Mouse (Mus musculus) MEL (cell line): ENCODE data around the gene Ube2d2b. TPM values are rescaled to one million over a fixed set of nuclear protein-coding genes. Genes with fewer than 3 reads are reported as not detected.

ENCODE experiments used
- DNase-seq: peaks from one replicate; pipeline ENCODE4 v3.0.0; 2011; ENCODE audit warnings: low read depth, low spot score
- H3K27ac ChIP-seq: 2 replicates; pipeline ENCODE4 v1.5.1; 2012; ENCODE audit warnings: low read depth, mild to moderate bottlenecking, control low read depth, low read length, moderate library complexity; ENCODE audit not compliant: control insufficient read depth
- H3K27me3 ChIP-seq, 2 experiments: fragments of 150-350 bp in 1 of 2; sonication (generic) in 1 of 2; 2 replicates each; pipeline ENCODE4 v1.6.1; 2012; ENCODE audit warnings: low read length in 2 of 2, mild to moderate bottlenecking in 2 of 2, improper control_type of control experiment in 1 of 2, moderate library complexity in 1 of 2; ENCODE audit not compliant: insufficient read depth in 2 of 2, control insufficient read depth in 1 of 2
- H3K36me3 ChIP-seq, 2 experiments: 2 replicates each; pipeline ENCODE4 v1.6.1; 2012 to 2014; ENCODE audit warnings: low read length in 2 of 2, improper control_type of control experiment in 1 of 2, inconsistent platforms in 1 of 2, mild to moderate bottlenecking in 1 of 2; ENCODE audit not compliant: insufficient read depth in 2 of 2, control insufficient read depth in 1 of 2
- H3K4me1 ChIP-seq, 2 experiments: fragments of 150-350 bp in 1 of 2; sonication (generic) in 1 of 2; 2 replicates each; pipeline ENCODE4 v1.6.1; 2012; ENCODE audit warnings: low read length in 2 of 2, improper control_type of control experiment in 1 of 2, mild to moderate bottlenecking in 1 of 2; ENCODE audit not compliant: insufficient read depth in 2 of 2, control insufficient read depth in 1 of 2
- H3K4me3 ChIP-seq, 2 experiments: fragments of 150-350 bp in 1 of 2; sonication (generic) in 1 of 2; 2 replicates each; pipeline ENCODE4 v1.5.1; 2012; ENCODE audit warnings: low read depth in 2 of 2, low read length in 2 of 2, mild to moderate bottlenecking in 2 of 2, moderate library complexity in 2 of 2, control low read depth in 1 of 2, improper control_type of control experiment in 1 of 2; ENCODE audit not compliant: control insufficient read depth in 1 of 2, insufficient read depth in 1 of 2
- H3K79me2 ChIP-seq: 2 replicates; pipeline ENCODE4 v1.6.1; 2012; ENCODE audit warnings: mild to moderate bottlenecking, low read length, moderate library complexity; ENCODE audit not compliant: control insufficient read depth, poor library complexity, insufficient read depth
- H3K9ac ChIP-seq: 2 replicates; pipeline ENCODE4 v1.6.1; 2012; ENCODE audit warnings: low read depth, mild to moderate bottlenecking, control low read depth, low read length, moderate library complexity; ENCODE audit not compliant: control insufficient read depth, poor library complexity, severe bottlenecking
- H3K9me3 ChIP-seq: fragments of 150-350 bp; sonication (generic); replicated peaks from 2 replicates; pipeline ENCODE4 v1.6.1; 2012; ENCODE audit warnings: mild to moderate bottlenecking, low read length, improper control_type of control experiment, moderate library complexity; ENCODE audit not compliant: insufficient read depth
- ELF1 ChIP-seq: IDR thresholded peaks from 2 replicates; pipeline ENCODE4 v1.6.1; 2014; ENCODE audit warnings: low read depth, mild to moderate bottlenecking, inconsistent platforms, low read length, improper control_type of control experiment, moderate library complexity
- EP300 ChIP-seq, 2 experiments: IDR thresholded peaks; 2 replicates each; pipeline ENCODE4 v1.6.1; 2011; ENCODE audit warnings: improper control_type of control experiment in 2 of 2, low read length in 2 of 2, low read depth in 1 of 2, mild to moderate bottlenecking in 1 of 2
- ETS1 ChIP-seq: IDR thresholded peaks from 2 replicates; pipeline ENCODE4 v1.6.1; 2012; ENCODE audit warnings: low read depth, mild to moderate bottlenecking, inconsistent platforms, low read length, improper control_type of control experiment, moderate library complexity
- GATA1 ChIP-seq: IDR thresholded peaks from 2 replicates; pipeline ENCODE4 v1.6.1; 2011; ENCODE audit warnings: low read depth, low read length, improper control_type of control experiment
- HCFC1 ChIP-seq: IDR thresholded peaks from 2 replicates; pipeline ENCODE4 v1.6.1; 2012; ENCODE audit warnings: low read depth, mild to moderate bottlenecking, inconsistent platforms, low read length, improper control_type of control experiment, moderate library complexity
- MXI1 ChIP-seq: IDR thresholded peaks from 2 replicates; pipeline ENCODE4 v1.6.1; 2011; ENCODE audit warnings: mild to moderate bottlenecking, low read depth, low read length, improper control_type of control experiment
- MYC ChIP-seq: IDR thresholded peaks from 2 replicates; pipeline ENCODE4 v1.6.1; 2011; ENCODE audit warnings: low read depth, mild to moderate bottlenecking, low read length, improper control_type of control experiment, moderate library complexity
- NELFE ChIP-seq: IDR thresholded peaks from 2 replicates; pipeline ENCODE4 v1.6.1; 2011; ENCODE audit warnings: low read depth, low read length, improper control_type of control experiment
- POLR2A ChIP-seq, 2 experiments: IDR thresholded peaks; 2 replicates each; pipeline ENCODE4 v1.6.1; 2011 to 2012; ENCODE audit warnings: low read length in 2 of 2, mild to moderate bottlenecking in 2 of 2, control low read depth in 1 of 2, improper control_type of control experiment in 1 of 2, low read depth in 1 of 2, moderate library complexity in 1 of 2; ENCODE audit not compliant: control insufficient read depth in 1 of 2, insufficient read depth in 1 of 2, poor library complexity in 1 of 2
- POLR2AphosphoS2 ChIP-seq: IDR thresholded peaks from 2 replicates; pipeline ENCODE4 v1.6.1; 2011; ENCODE audit warnings: low read length, improper control_type of control experiment
- RCOR1 ChIP-seq: IDR thresholded peaks from 2 replicates; pipeline ENCODE4 v1.6.1; 2012; ENCODE audit warnings: low read depth, mild to moderate bottlenecking, inconsistent platforms, low read length, improper control_type of control experiment
- SIN3A ChIP-seq: IDR thresholded peaks from 2 replicates; pipeline ENCODE4 v1.6.1; 2012; ENCODE audit warnings: low read length, improper control_type of control experiment, inconsistent platforms
- TAL1 ChIP-seq: IDR thresholded peaks from 2 replicates; pipeline ENCODE4 v1.6.1; 2012; ENCODE audit warnings: mild to moderate bottlenecking, inconsistent platforms, low read length, moderate library complexity, mixed read lengths
- TCF12 ChIP-seq: IDR thresholded peaks from 2 replicates; pipeline ENCODE4 v1.6.1; 2014; ENCODE audit warnings: low read depth, mild to moderate bottlenecking, inconsistent platforms, low read length, improper control_type of control experiment, moderate library complexity
- UBTF ChIP-seq: IDR thresholded peaks from 2 replicates; pipeline ENCODE4 v1.6.1; 2012; ENCODE audit warnings: low read depth, mild to moderate bottlenecking, inconsistent platforms, low read length, improper control_type of control experiment, moderate library complexity, borderline replicate concordance; ENCODE audit not compliant: insufficient read depth
- USF1 ChIP-seq: IDR thresholded peaks from 2 replicates; pipeline ENCODE4 v1.6.1; 2014; ENCODE audit warnings: low read depth, mild to moderate bottlenecking, inconsistent platforms, low read length, improper control_type of control experiment, moderate library complexity
- ZC3H11A ChIP-seq: IDR thresholded peaks from 2 replicates; pipeline ENCODE4 v1.6.1; 2012; ENCODE audit warnings: low read depth, mild to moderate bottlenecking, inconsistent platforms, low read length, improper control_type of control experiment
- ZMIZ1 ChIP-seq: IDR thresholded peaks from 2 replicates; pipeline ENCODE4 v1.6.1; 2012; ENCODE audit warnings: low read depth, mild to moderate bottlenecking, inconsistent platforms, low read length, improper control_type of control experiment, moderate library complexity
- polyA plus RNA-seq, 2 experiments: library from polyadenylated mRNA; stranded (reverse) in 1 of 2; unstranded in 1 of 2; fragments of >175 nt in 1 of 2; fragments of >200 nt in 1 of 2; gene quantifications; 2 replicates each; pipeline versions ENCODE4 v1.2.1 to v1.2.4; 2012; ENCODE audit warnings: low replicate concordance in 2 of 2, low read depth in 1 of 2; ENCODE audit not compliant: insufficient read length in 2 of 2, insufficient read depth in 1 of 2, missing spikeins in 1 of 2
- total RNA-seq: library from RNA; depleted of rRNA; stranded (reverse); fragments of 300-350 nt; gene quantifications from 2 replicates; pipeline ENCODE4 v1.2.3, GENCODE M21; 2012

Gene Ube2d2b
- total and polyA plus RNA-seq, 3 experiments = 0.08 TPM; not detected in 2

DNA sequence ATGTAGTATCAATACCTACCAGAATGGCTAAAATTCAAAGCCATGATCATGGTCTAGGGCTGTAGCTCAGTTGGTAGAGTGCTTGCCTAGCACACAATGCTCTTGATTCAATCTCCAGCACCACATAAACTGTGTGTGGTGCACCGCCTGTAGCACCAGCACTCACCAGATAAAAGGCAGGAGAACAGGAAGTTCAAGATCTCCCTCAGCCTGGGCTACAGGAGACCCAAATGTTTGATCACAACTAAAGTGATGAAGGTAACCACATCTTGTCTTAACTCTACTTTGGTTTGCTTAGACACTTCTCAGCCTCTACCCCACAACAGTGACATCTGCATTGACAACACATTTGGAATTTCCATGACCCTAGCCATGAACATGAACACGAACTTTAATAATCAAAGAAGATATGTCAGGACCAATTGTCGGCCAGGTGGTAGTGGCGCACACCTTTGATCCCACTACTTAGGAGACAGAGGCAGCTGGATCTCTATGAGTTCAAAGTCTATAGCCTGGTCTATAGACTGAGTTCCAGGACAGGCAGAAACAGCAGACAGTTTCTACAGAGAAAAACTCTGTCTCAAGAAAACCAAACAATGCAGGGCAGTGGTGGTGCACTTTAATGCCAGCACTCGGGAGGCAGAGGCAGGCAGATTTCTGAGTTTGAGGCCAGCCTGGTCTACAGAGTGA is 10.8 kb downstream of the Ube2d2b start:
- no peak overlapping the region for H3K27ac ChIP-seq
- H3K27me3 ChIP-seq = no peaks in the 10 kb centered on the region
- no peaks in the 10 kb centered on the region for H3K9me3 ChIP-seq
- DNase-seq = peak; percentile 65
- no peak overlapping the region for H3K9ac ChIP-seq
- H3K79me2 ChIP-seq = no peaks in the 10 kb centered on the region
- no peak for TF ChIP-seq SIN3A
- TF ChIP-seq RCOR1 = peak; percentile 27; the same call in 1 of the 2 replicates
- TF ChIP-seq GATA1 = peak; percentile 52; the same call in 1 of the 2 replicates
- no peak for TF ChIP-seq NELFE
- no peak for TF ChIP-seq HCFC1
- peak; percentile 30; the same call in 1 of the 2 replicates for TF ChIP-seq ELF1
- peak; percentile 52 to 54; a peak in 2 of 4 replicates for TF ChIP-seq EP300 (IDR thresholded peaks at IDR 0.05; ENCODE audit: low read depth in 1 of 2, low read length in 2 of 2)
- no peak for TF ChIP-seq MYC
- peak; percentile 35; the same call in 1 of the 2 replicates for TF ChIP-seq TAL1
- TF ChIP-seq TCF12 = 0 out of 2 replicates have a peak, but pooled peaks have one; percentile 36
- peaks cover 2 to 12% of the 10 kb centered on the region in 2 experiments; a peak in 3 of 4 replicates for H3K4me1 ChIP-seq
- H3K36me3 ChIP-seq = peaks cover 0 to 12% of the 10 kb centered on the region in 2 experiments; a peak in 3 of 4 replicates
- H3K4me3 ChIP-seq = no peak overlapping the region

DNA sequence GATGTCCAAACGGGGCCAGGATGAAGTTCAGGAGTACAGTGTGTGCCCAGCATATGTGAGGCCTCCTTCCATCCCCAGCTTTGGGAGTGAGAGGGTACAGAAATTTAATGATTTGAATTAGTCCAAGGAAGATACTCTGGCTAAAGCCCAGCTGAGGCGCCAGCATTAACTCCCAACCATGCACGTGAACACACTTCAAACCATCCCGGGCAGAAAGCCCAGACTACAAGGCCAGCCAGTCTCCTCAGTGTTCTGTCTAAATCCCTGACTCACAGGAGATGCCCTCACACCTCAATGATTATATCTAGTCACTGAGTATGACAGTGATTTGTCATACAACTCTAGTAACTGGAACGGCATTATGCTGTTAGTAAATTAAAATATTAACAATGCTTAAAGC is 17.4 kb downstream of the Ube2d2b start:
- no peak overlapping the region for H3K4me3 ChIP-seq
- no peaks in the 10 kb centered on the region for H3K36me3 ChIP-seq
- H3K9ac ChIP-seq = no peak overlapping the region
- no peaks in the 10 kb centered on the region for H3K4me1 ChIP-seq
- no peak for DNase-seq
- no peaks in the 10 kb centered on the region for H3K9me3 ChIP-seq
- H3K27me3 ChIP-seq = no peaks in the 10 kb centered on the region
- TF ChIP-seq ETS1 = no peak
- no peak for TF ChIP-seq MXI1
- TF ChIP-seq ZC3H11A = no peak
- no peak for TF ChIP-seq USF1
- no peak for TF ChIP-seq POLR2A (IDR thresholded peaks at IDR 0.05; ENCODE audit: control insufficient read depth in 1 of 2, insufficient read depth in 1 of 2, low read depth in 1 of 2, low read length in 2 of 2, poor library complexity in 1 of 2)
- no peak for TF ChIP-seq TAL1
- TF ChIP-seq POLR2AphosphoS2 = no peak
- TF ChIP-seq TCF12 = no peak
- TF ChIP-seq ZMIZ1 = no peak
- no peak for TF ChIP-seq UBTF
- no peaks in the 10 kb centered on the region; the same call in 1 of the 2 replicates for H3K79me2 ChIP-seq
- H3K27ac ChIP-seq = no peak overlapping the region
